Mouse (Mus musculus) myocyte (in vitro differentiated cells): ENCODE data around the gene Kif24.

Experiments
- CEBPB ChIP-seq: IDR thresholded peaks from 2 replicates; pipeline ENCODE4 v1.6.1; 2011; ENCODE audit warnings: mild to moderate bottlenecking, moderate library complexity; ENCODE audit not compliant: poor library complexity, insufficient read depth, severe bottlenecking
- E2F4 ChIP-seq: IDR thresholded peaks from one replicate; pipeline ENCODE4 v1.6.1; 2011; ENCODE audit warnings: mild to moderate bottlenecking, control low read depth, moderate library complexity; ENCODE audit not compliant: insufficient read depth
- MAX ChIP-seq: IDR thresholded peaks from one replicate; pipeline ENCODE4 v1.6.1; 2011; ENCODE audit warnings: low read depth, mild to moderate bottlenecking, control low read depth
- MYOD1 ChIP-seq, 3 experiments: IDR thresholded peaks; one replicate each; pipeline ENCODE4 v1.6.1; 2011; ENCODE audit warnings: control low read depth in 2 of 3, low read depth in 2 of 3, mild to moderate bottlenecking in 2 of 3, moderate library complexity in 1 of 3; ENCODE audit not compliant: insufficient read length in 2 of 3, control insufficient read depth in 1 of 3
- MYOG ChIP-seq, 3 experiments: IDR thresholded peaks; one replicate each; pipeline ENCODE4 v1.6.1; 2011; ENCODE audit warnings: control low read depth in 2 of 3, low read depth in 2 of 3, mild to moderate bottlenecking in 2 of 3; ENCODE audit not compliant: insufficient read length in 2 of 3, control insufficient read depth in 1 of 3, insufficient read depth in 1 of 3
- POLR2A ChIP-seq: IDR thresholded peaks from one replicate; pipeline ENCODE4 v1.6.1; 2011; ENCODE audit warnings: low read depth, mild to moderate bottlenecking, control low read depth, moderate library complexity; ENCODE audit not compliant: insufficient read length
- POLR2AphosphoS2 ChIP-seq: IDR thresholded peaks from one replicate; pipeline ENCODE4 v1.6.1; 2011; ENCODE audit warnings: low read depth, control low read depth; ENCODE audit not compliant: insufficient read length
- REST ChIP-seq: IDR thresholded peaks from one replicate; pipeline ENCODE4 v1.6.1; 2011; ENCODE audit warnings: mild to moderate bottlenecking, control low read depth, moderate library complexity; ENCODE audit not compliant: insufficient read depth, insufficient read length
- TCF12 ChIP-seq: IDR thresholded peaks from one replicate; pipeline ENCODE4 v1.6.1; 2011; ENCODE audit warnings: mild to moderate bottlenecking, control low read depth; ENCODE audit not compliant: poor library complexity, insufficient read depth, severe bottlenecking
- TCF3 ChIP-seq: IDR thresholded peaks from one replicate; pipeline ENCODE4 v1.6.1; 2011; ENCODE audit warnings: low read depth, control low read depth; ENCODE audit not compliant: insufficient read length
- USF1 ChIP-seq: IDR thresholded peaks from one replicate; pipeline ENCODE4 v1.6.1; 2011; ENCODE audit warnings: low read depth, mild to moderate bottlenecking, control low read depth, moderate library complexity

- TF ChIP-seq USF1 (no peak), POLR2AphosphoS2 (no peak), MAX (no peak), POLR2A (no peak), TCF3 (no peak), MYOG (IDR thresholded peaks at IDR 0.05; ENCODE audit: control insufficient read depth in 1 of 3, insufficient read depth in 1 of 3, insufficient read length in 2 of 3, low read depth in 2 of 3) (no peak), REST (no peak), TCF12 (no peak), E2F4 (no peak), MYOD1 (IDR thresholded peaks at IDR 0.05; ENCODE audit: control insufficient read depth in 1 of 3, insufficient read length in 2 of 3, low read depth in 2 of 3) (no peak), CEBPB (no peak)
These were observed 96.5 kb downstream of the Kif24 start for GRCm38 (mm10) chr4:41368198-41368597.
